Mouse (Mus musculus) midbrain, embryonic 13.5 days (tissue): ENCODE measurements around the gene Zfp992. TPM values are rescaled to one million over a fixed set of nuclear protein-coding genes. Genes with fewer than 3 reads are reported as not detected.
"Not testable (repeated sequence)": the region's sequence is repeated elsewhere in the genome, so short reads cannot be mapped to it uniquely, and the experiment has no call there.

Experiments used
- ATAC-seq: fragments of 200-750 bp; cut with Nextera tagmentation; 2 replicates; pipeline ENCODE4 v1.8.0; 2017; ENCODE audit warnings: mild to moderate bottlenecking, moderate TSS enrichment, moderate library complexity
- H3K27ac ChIP-seq: fragments of 300-500 bp; sonication (generic); 2 replicates; pipeline ENCODE4 v1.5.1; 2015; ENCODE audit warnings: inconsistent platforms, mild to moderate bottlenecking, moderate library complexity
- H3K27me3 ChIP-seq: fragments of 300-500 bp; sonication (generic); 2 replicates; pipeline ENCODE4 v1.6.1; 2015; ENCODE audit warnings: mild to moderate bottlenecking, inconsistent platforms
- H3K36me3 ChIP-seq: fragments of 300-500 bp; sonication (generic); 2 replicates; pipeline ENCODE4 v1.6.1; 2015; ENCODE audit warnings: mild to moderate bottlenecking, inconsistent platforms
- H3K4me1 ChIP-seq: fragments of 300-500 bp; sonication (generic); replicated peaks from 2 replicates; pipeline ENCODE4 v1.6.1; 2015; ENCODE audit warnings: inconsistent platforms
- H3K4me2 ChIP-seq: fragments of 300-500 bp; sonication (generic); replicated peaks from 2 replicates; pipeline ENCODE4 v1.6.1; 2015; ENCODE audit warnings: moderate library complexity, mild to moderate bottlenecking, inconsistent platforms
- H3K4me3 ChIP-seq: fragments of 300-500 bp; sonication (generic); replicated peaks from 2 replicates; pipeline ENCODE4 v1.5.1; 2015; ENCODE audit warnings: mild to moderate bottlenecking, inconsistent platforms
- H3K9ac ChIP-seq: fragments of 300-500 bp; sonication (generic); replicated peaks from 2 replicates; pipeline ENCODE4 v1.6.1; 2015; ENCODE audit warnings: mild to moderate bottlenecking, inconsistent platforms
- H3K9me3 ChIP-seq: fragments of 300-500 bp; sonication (generic); 2 replicates; pipeline ENCODE4 v1.6.1; 2016; ENCODE audit warnings: mild to moderate bottlenecking, inconsistent platforms
- WGBS: fragments of 180-500 bp; shearing (Covaris S2); methylation state at CpG from one replicate; pipeline ENCODE4 v1.1.7; 2015; 5-methylcytosine and 5-hydroxymethylcytosine counted together
- polyA plus RNA-seq: library from polyadenylated mRNA; unstranded; fragments of >200 nt; fragmentation: Nextera tagmentation; extraction: Ambion mirVana; gene quantifications from 2 replicates; pipeline ENCODE4 v1.2.1, GENCODE M21; 2015

Zfp992 gene
- polyA plus RNA-seq: 1.9 and 2.0 TPM in 2 replicates

- H3K9ac ChIP-seq, H3K36me3 ChIP-seq, H3K4me3 ChIP-seq, H3K4me1 ChIP-seq, H3K27me3 ChIP-seq, H3K27ac ChIP-seq, H3K4me2 ChIP-seq: not testable (repeated sequence)
- ATAC-seq: 0 out of 2 replicates have a peak, but pooled peaks have one; percentile 48
- H3K9me3 ChIP-seq: peaks cover 54% of the 10 kb centered on the region
- 91% methylated on average over 2 of the region's 2 CpGs for WGBS
Measured at GRCm38 (mm10) chr4:146448950-146449349, at the start of gene Zfp992. Gene Zfp992, plus strand, starts transcription at chr4:146449023.

DNA sequence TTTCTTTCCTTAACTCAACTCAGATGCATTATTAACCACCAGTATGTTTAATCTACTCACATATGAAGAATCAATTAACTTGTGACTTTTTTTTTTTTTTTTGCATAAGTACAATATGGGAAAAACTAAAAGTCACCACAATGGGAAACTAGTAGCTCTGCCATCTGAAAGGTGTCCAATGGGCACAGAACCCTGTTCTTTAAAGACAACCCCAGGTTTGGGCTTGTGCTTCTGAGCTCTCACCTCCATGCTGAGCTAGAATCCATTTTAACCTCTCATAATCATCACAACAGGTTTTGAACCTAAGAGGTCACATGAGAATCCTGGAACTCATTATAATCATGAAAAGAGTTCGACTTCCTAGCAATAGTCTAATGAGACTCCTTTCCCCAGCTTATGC lies 19.4 kb upstream of the Zfp992 start:
- peaks cover 27% of the 10 kb centered on the region for H3K9me3 ChIP-seq
- whole genome bisulfite sequencing: 0% methylated on average over 1 of the region's 1 CpGs
- H3K4me1 ChIP-seq, H3K36me3 ChIP-seq, H3K4me2 ChIP-seq, H3K9ac ChIP-seq, H3K4me3 ChIP-seq, H3K27me3 ChIP-seq, H3K27ac ChIP-seq, ATAC-seq: not testable (repeated sequence)

GRCm38 (mm10) chr4:146430876-146431275 lies 17.9 kb upstream of the Zfp992 start:
- ATAC-seq, H3K4me1 ChIP-seq, H3K27ac ChIP-seq, H3K9ac ChIP-seq, H3K27me3 ChIP-seq, H3K36me3 ChIP-seq, H3K4me3 ChIP-seq, H3K4me2 ChIP-seq: not testable (repeated sequence)
- H3K9me3 ChIP-seq: peaks cover 21% of the 10 kb centered on the region
- WGBS: 80% methylated on average over 2 of the region's 2 CpGs

- H3K4me2 ChIP-seq, H3K4me1 ChIP-seq, H3K27me3 ChIP-seq, H3K4me3 ChIP-seq, H3K9ac ChIP-seq, ATAC-seq, H3K36me3 ChIP-seq, H3K27ac ChIP-seq: not testable (repeated sequence)
- WGBS: 83% methylated on average over 2 of the region's 2 CpGs
- peaks cover 21% of the 10 kb centered on the region for H3K9me3 ChIP-seq
Measured at GRCm38 (mm10) chr4:146435539-146435938, 13.3 kb upstream of the Zfp992 start.

DNA sequence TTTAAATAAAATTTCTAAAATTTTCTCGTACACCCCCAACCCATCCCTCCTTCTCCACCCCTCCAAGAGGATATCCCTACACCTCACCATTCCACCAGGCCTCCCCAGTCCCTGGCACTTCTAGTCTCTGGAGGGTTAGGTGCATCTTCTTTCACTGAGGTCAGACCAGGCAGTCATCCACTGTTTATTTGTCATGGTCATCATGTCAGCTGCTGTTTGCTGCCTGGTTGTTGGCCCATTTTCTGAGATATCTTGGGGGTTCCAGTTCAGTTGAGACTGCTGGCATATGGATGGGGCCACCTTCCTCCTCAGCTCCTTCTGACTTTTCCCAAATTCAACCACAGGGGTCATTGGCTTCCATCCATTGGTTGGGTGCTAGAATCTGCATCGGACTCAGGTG lies 11.6 kb upstream of the Zfp992 start:
- H3K4me1 ChIP-seq, ATAC-seq, H3K4me2 ChIP-seq, H3K9ac ChIP-seq, H3K36me3 ChIP-seq, H3K4me3 ChIP-seq, H3K27ac ChIP-seq, H3K27me3 ChIP-seq: not testable (repeated sequence)
- 84% methylated on average over 1 of the region's 2 CpGs for WGBS
- H3K9me3 ChIP-seq: peaks cover 16% of the 10 kb centered on the region

DNA sequence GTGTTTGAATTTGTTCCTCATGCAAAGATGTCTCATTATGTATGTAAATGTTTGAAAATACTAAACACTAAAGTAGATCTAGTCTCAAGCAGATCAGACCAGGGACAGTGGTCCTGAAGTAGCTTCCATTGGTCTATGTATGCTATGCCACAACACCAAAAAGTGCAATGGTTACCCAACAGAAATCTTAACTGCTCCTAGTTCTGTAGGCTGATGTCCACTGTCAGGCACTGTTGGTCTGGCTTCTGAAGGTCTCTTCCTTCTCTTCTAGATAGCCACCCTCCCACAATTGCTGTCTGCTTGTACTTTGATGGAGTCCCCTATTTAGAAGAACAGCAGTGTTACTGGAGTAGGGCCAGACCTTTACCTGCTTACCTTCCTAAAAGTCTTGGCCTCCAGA lies 4.5 kb upstream of the Zfp992 start:
- H3K9ac ChIP-seq, H3K4me1 ChIP-seq, H3K4me2 ChIP-seq, H3K27ac ChIP-seq, H3K4me3 ChIP-seq, H3K27me3 ChIP-seq, ATAC-seq, H3K36me3 ChIP-seq: not testable (repeated sequence)
- peaks cover 39% of the 10 kb centered on the region for H3K9me3 ChIP-seq

DNA sequence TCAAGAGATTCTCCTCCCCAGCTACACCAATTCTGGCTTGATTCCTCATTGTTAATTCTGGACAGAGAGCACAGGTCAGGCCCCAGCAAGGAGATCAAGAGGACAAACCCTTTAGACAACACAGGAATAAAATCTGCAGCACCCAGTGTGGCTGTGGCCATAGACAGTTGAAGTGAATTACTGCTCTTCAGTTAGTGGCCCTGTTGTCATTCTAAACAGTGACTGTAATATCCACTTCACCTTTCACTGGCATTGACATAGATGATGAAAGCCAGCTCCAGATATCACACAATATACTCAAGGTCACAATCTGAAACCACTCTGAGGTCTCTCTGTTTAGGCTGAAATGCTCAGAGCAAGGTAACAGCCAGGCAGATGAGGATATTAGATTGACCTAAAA lies 3.7 kb upstream of the Zfp992 start:
- H3K4me1 ChIP-seq, H3K4me3 ChIP-seq, H3K9ac ChIP-seq, ATAC-seq, H3K27ac ChIP-seq, H3K27me3 ChIP-seq, H3K36me3 ChIP-seq, H3K4me2 ChIP-seq: not testable (repeated sequence)
- peaks cover 43% of the 10 kb centered on the region for H3K9me3 ChIP-seq

- WGBS: 78% methylated on average over 4 of the region's 4 CpGs
- ATAC-seq, H3K27me3 ChIP-seq: not testable (repeated sequence)
Measured at GRCm38 (mm10) chr4:146446135-146446534, 2.7 kb upstream of the Zfp992 start.

GRCm38 (mm10) chr4:146447016-146447415 lies 1.8 kb upstream of the Zfp992 start:
- H3K27ac ChIP-seq, H3K27me3 ChIP-seq, H3K4me1 ChIP-seq, ATAC-seq, H3K9ac ChIP-seq, H3K36me3 ChIP-seq, H3K4me3 ChIP-seq, H3K4me2 ChIP-seq: not testable (repeated sequence)
- H3K9me3 ChIP-seq: peaks cover 45% of the 10 kb centered on the region
- WGBS: 88% methylated on average over 2 of the region's 2 CpGs

More at GRCm38 (mm10) chr4:146446135-146446534, 2.7 kb upstream of the Zfp992 start:
- H3K27ac ChIP-seq, H3K4me1 ChIP-seq, H3K9ac ChIP-seq, H3K4me3 ChIP-seq, H3K4me2 ChIP-seq, H3K36me3 ChIP-seq: not testable (repeated sequence)
- H3K9me3 ChIP-seq: peaks cover 45% of the 10 kb centered on the region

DNA sequence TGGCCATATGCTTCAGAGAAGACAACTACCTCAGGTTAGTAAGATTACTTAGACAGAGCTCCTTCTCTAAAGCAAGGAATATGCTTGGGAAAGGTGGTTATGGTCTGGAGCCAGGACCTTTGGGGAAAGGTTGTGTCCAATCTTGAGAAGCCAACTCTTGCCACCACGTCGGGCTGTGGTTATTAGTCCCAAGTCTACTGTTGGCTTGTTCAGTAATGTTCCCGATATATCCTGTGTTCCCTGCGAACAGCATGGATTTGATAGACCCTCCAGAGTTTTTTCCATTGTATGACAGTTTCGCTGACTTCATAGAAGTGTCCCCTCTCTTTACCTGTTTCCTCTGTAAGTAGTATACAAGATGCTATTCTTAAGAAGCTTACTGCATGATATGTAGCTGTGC lies 888 bp downstream of the Zfp992 start:
- H3K4me3 ChIP-seq, H3K36me3 ChIP-seq, H3K4me1 ChIP-seq, H3K27ac ChIP-seq, H3K27me3 ChIP-seq, H3K4me2 ChIP-seq, H3K9ac ChIP-seq: not testable (repeated sequence)
- 85% methylated on average over 5 of the region's 5 CpGs for WGBS
- H3K9me3 ChIP-seq: peaks cover 56% of the 10 kb centered on the region
- ATAC-seq: 0 out of 2 replicates have a peak, but pooled peaks have one; percentile 20

GRCm38 (mm10) chr4:146452576-146452975 lies 3.8 kb downstream of the Zfp992 start:
- H3K4me2 ChIP-seq, H3K4me1 ChIP-seq, H3K27ac ChIP-seq, H3K27me3 ChIP-seq, H3K36me3 ChIP-seq, H3K4me3 ChIP-seq, H3K9ac ChIP-seq, ATAC-seq: not testable (repeated sequence)
- peaks cover 66% of the 10 kb centered on the region for H3K9me3 ChIP-seq
- 86% methylated on average over 2 of the region's 2 CpGs for WGBS

- H3K9me3 ChIP-seq: peaks cover 63% of the 10 kb centered on the region
- 0 out of 2 replicates have a peak, but pooled peaks have one; percentile 31 for ATAC-seq
- not testable (repeated sequence) for H3K27ac ChIP-seq, H3K4me2 ChIP-seq, H3K9ac ChIP-seq, H3K4me1 ChIP-seq, H3K27me3 ChIP-seq, H3K4me3 ChIP-seq, H3K36me3 ChIP-seq
- WGBS: 70% methylated on average over 1 of the region's 1 CpGs
Measured at GRCm38 (mm10) chr4:146454170-146454569, 5.3 kb downstream of the Zfp992 start.

- Histone ChIP-seq H3K36me3 (0 out of 2 replicates have a peak, but pooled peaks cover 8% of the 10 kb centered on the region), H3K9me3 (peaks cover 62% of the 10 kb centered on the region), H3K27ac (no peak overlapping the region), H3K4me3 (no peak overlapping the region), H3K4me2 (no peak overlapping the region), H3K27me3 (no peaks in the 10 kb centered on the region), H3K9ac (no peak overlapping the region), H3K4me1 (no peaks in the 10 kb centered on the region)
- WGBS: 37% methylated on average over 2 of the region's 2 CpGs
- ATAC-seq: peak; percentile 26
Measured at GRCm38 (mm10) chr4:146454896-146455295, 6.1 kb downstream of the Zfp992 start.
